Mouse (Mus musculus) midbrain, postnatal 0 days (tissue): ENCODE data around the gene Fut1. TPM values are rescaled to one million over a fixed set of nuclear protein-coding genes. Genes with fewer than 3 reads are reported as not detected.

ENCODE experiments used
- ATAC-seq: fragments of 200-750 bp; cut with Nextera tagmentation; 2 replicates; pipeline ENCODE4 v1.8.0; 2017; ENCODE audit warnings: moderate number of reproducible peaks, mild to moderate bottlenecking, moderate TSS enrichment, moderate library complexity; ENCODE audit not compliant: low FRiP score
- DNase-seq: peaks from one replicate; pipeline ENCODE4 v3.0.0-alpha.2; 2015; ENCODE audit warnings: low spot score
- H3K27ac ChIP-seq: fragments of 300-500 bp; sonication (generic); 2 replicates; pipeline ENCODE4 v1.5.1; 2014; ENCODE audit warnings: low read depth, mild to moderate bottlenecking, low read length, mixed read lengths
- H3K27me3 ChIP-seq: fragments of 300-500 bp; sonication (generic); 2 replicates; pipeline ENCODE4 v1.6.1; 2014; ENCODE audit warnings: low read length, control low read depth, mixed read lengths; ENCODE audit not compliant: insufficient read depth
- H3K36me3 ChIP-seq: fragments of 300-500 bp; sonication (generic); 2 replicates; pipeline ENCODE4 v1.6.1; 2014; ENCODE audit warnings: low read length, control low read depth, mixed read lengths; ENCODE audit not compliant: insufficient read depth
- H3K4me1 ChIP-seq: fragments of 300-500 bp; sonication (generic); 2 replicates; pipeline ENCODE4 v1.6.1; 2014; ENCODE audit warnings: mild to moderate bottlenecking, control low read depth, antibody characterized with exemption, low read length, mixed read lengths; ENCODE audit not compliant: insufficient read depth
- H3K4me2 ChIP-seq: fragments of 300-500 bp; sonication (generic); 2 replicates; pipeline ENCODE4 v1.6.1; 2014; ENCODE audit warnings: low read depth, mild to moderate bottlenecking, low read length, mixed read lengths; ENCODE audit not compliant: poor library complexity, severe bottlenecking
- H3K4me3 ChIP-seq: fragments of 300-500 bp; sonication (generic); 2 replicates; pipeline ENCODE4 v1.5.1; 2014; ENCODE audit warnings: low read depth, mild to moderate bottlenecking, low read length, moderate library complexity
- H3K9ac ChIP-seq: fragments of 300-500 bp; sonication (generic); replicated peaks from 2 replicates; pipeline ENCODE4 v1.6.1; 2014; ENCODE audit warnings: mild to moderate bottlenecking, low read length, moderate library complexity, mixed read lengths; ENCODE audit not compliant: poor library complexity, severe bottlenecking
- H3K9me3 ChIP-seq: fragments of 300-500 bp; sonication (generic); 2 replicates; pipeline ENCODE4 v1.6.1; 2016; ENCODE audit warnings: low read length, control low read depth
- CTCF ChIP-seq: IDR thresholded peaks from 2 replicates; pipeline ENCODE4 v1.5.1; 2016; ENCODE audit warnings: antibody characterized with exemption, mild to moderate bottlenecking
- WGBS: fragments of 180-500 bp; shearing (Covaris S2); extraction: QIAGEN DNeasy Blood & Tissue Kit; methylation state at CpG from one replicate; pipeline ENCODE4 v1.1.7; 2014; 5-methylcytosine and 5-hydroxymethylcytosine counted together
- polyA plus RNA-seq: library from polyadenylated mRNA; unstranded; fragments of >200 nt; fragmentation: Nextera tagmentation; extraction: Ambion mirVana; gene quantifications from 2 replicates; pipeline ENCODE4 v1.2.1, GENCODE M21; 2015
- total RNA-seq: library from RNA; depleted of rRNA; stranded (reverse); fragments of >200 nt; gene quantifications from 2 replicates; pipeline ENCODE4 v1.2.3, GENCODE M21; 2014; rRNA removed

Fut1 gene
- total and polyA plus RNA-seq, 2 experiments from 2014 or later, result not detected

GRCm38 (mm10) chr7:45667761-45668160 lies 50.7 kb downstream of the Fut1 start:
- Histone ChIP-seq H3K4me2 (no peak overlapping the region), H3K4me1 (no peaks in the 10 kb centered on the region), H3K27ac (no peak overlapping the region), H3K9ac (no peak overlapping the region), H3K4me3 (no peak overlapping the region), H3K36me3 (no peaks in the 10 kb centered on the region), H3K9me3 (no peaks in the 10 kb centered on the region), H3K27me3 (no peaks in the 10 kb centered on the region)
- DNase-seq, result peak; percentile 42
- 64% methylated on average over 14 of the region's 14 CpGs for WGBS
- ATAC-seq, result no peak
- TF ChIP-seq CTCF, result no peak

- Histone ChIP-seq H3K4me3 (no peak overlapping the region), H3K9ac (no peak overlapping the region), H3K9me3 (no peaks in the 10 kb centered on the region), H3K27me3 (no peaks in the 10 kb centered on the region), H3K27ac (no peak overlapping the region), H3K4me1 (no peaks in the 10 kb centered on the region), H3K4me2 (no peak overlapping the region), H3K36me3 (no peaks in the 10 kb centered on the region)
- WGBS, result 97% methylated on average over 9 of the region's 9 CpGs
- no peak for ATAC-seq
- TF ChIP-seq CTCF, result peak; percentile 24; the same call in 1 of the 2 replicates
- no peak for DNase-seq
Observed at GRCm38 (mm10) chr7:45668921-45669320, 51.8 kb downstream of the Fut1 start.

Other genes starting within 250 kb of the Fut1 start
Only the 30 nearest of the 35 such genes appear.
- 0.24 TPM in 1 of 2 replicates, not detected in the other for gene Ntf5, start 203.6 kb upstream of the Fut1 start, total RNA-seq
- gene Ntf5, start 203.6 kb upstream of the Fut1 start, polyA plus RNA-seq, result not detected in 2 replicates
- 1.8 TPM in 1 of 2 replicates, not detected in the other for gene Lhb, start 196.5 kb upstream of the Fut1 start, total RNA-seq
- 0.32 and 0.70 TPM in 2 replicates for gene Lhb, start 196.5 kb upstream of the Fut1 start, polyA plus RNA-seq
- gene Gys1, start 182.4 kb upstream of the Fut1 start, total RNA-seq, result 11.5 and 19.7 TPM in 2 replicates
- 12.0 and 12.2 TPM in 2 replicates for gene Gys1, start 182.4 kb upstream of the Fut1 start, polyA plus RNA-seq
- gene Ruvbl2, start 179.2 kb upstream of the Fut1 start, total RNA-seq, result 129 and 146 TPM in 2 replicates
- gene Ruvbl2, start 179.2 kb upstream of the Fut1 start, polyA plus RNA-seq, result 80.5 and 90.8 TPM in 2 replicates
- gene Ftl1, start 157.4 kb upstream of the Fut1 start, total RNA-seq, result 2,165 and 2,428 TPM in 2 replicates
- gene Ftl1, start 157.4 kb upstream of the Fut1 start, polyA plus RNA-seq, result 4,797 and 5,109 TPM in 2 replicates
- gene Bax, start 150.4 kb upstream of the Fut1 start, total RNA-seq, result 119 and 144 TPM in 2 replicates
- 254 and 258 TPM in 2 replicates for gene Bax, start 150.4 kb upstream of the Fut1 start, polyA plus RNA-seq
- gene Tulp2, start 135.4 kb upstream of the Fut1 start, total RNA-seq, result not detected in 2 replicates
- 0.37 and 0.67 TPM in 2 replicates for gene Tulp2, start 135.4 kb upstream of the Fut1 start, polyA plus RNA-seq
- 0.52 and 1.6 TPM in 2 replicates for gene Gm45808, start 130.5 kb upstream of the Fut1 start, total RNA-seq
- not detected in 2 replicates for gene Gm45808, start 130.5 kb upstream of the Fut1 start, polyA plus RNA-seq
- 4.3 TPM in 2 replicates for gene Dhdh, start 128.5 kb upstream of the Fut1 start, total RNA-seq
- 5.5 and 6.1 TPM in 2 replicates for gene Dhdh, start 128.5 kb upstream of the Fut1 start, polyA plus RNA-seq
- gene Nucb1, start 106.9 kb upstream of the Fut1 start, total RNA-seq, result 92.2 and 137 TPM in 2 replicates
- 137 and 144 TPM in 2 replicates for gene Nucb1, start 106.9 kb upstream of the Fut1 start, polyA plus RNA-seq
- 17.2 and 17.4 TPM in 2 replicates for gene Ppp1r15a, start 91.0 kb upstream of the Fut1 start, total RNA-seq
- gene Ppp1r15a, start 91.0 kb upstream of the Fut1 start, polyA plus RNA-seq, result 18.7 and 18.8 TPM in 2 replicates
- gene Plekha4, start 91.0 kb upstream of the Fut1 start, total RNA-seq, result 2.0 and 2.1 TPM in 2 replicates
- 1.2 and 1.6 TPM in 2 replicates for gene Plekha4, start 91.0 kb upstream of the Fut1 start, polyA plus RNA-seq
- gene Hsd17b14, start 62.4 kb upstream of the Fut1 start, total RNA-seq, result not detected in 2 replicates
- gene Hsd17b14, start 62.4 kb upstream of the Fut1 start, polyA plus RNA-seq, result 0.15 and 0.20 TPM in 2 replicates
- 12.4 and 14.9 TPM in 2 replicates for gene Bcat2, start 47.1 kb upstream of the Fut1 start, total RNA-seq
- gene Bcat2, start 47.1 kb upstream of the Fut1 start, polyA plus RNA-seq, result 18.3 and 19.3 TPM in 2 replicates
- not detected in 2 replicates for gene Fgf21, start 1.8 kb upstream of the Fut1 start, total RNA-seq
- gene Fgf21, start 1.8 kb upstream of the Fut1 start, polyA plus RNA-seq, result not detected in 2 replicates
- gene Izumo1, start 4.5 kb downstream of the Fut1 start, total RNA-seq, result 0.11 TPM in 1 of 2 replicates, not detected in the other
- gene Izumo1, start 4.5 kb downstream of the Fut1 start, polyA plus RNA-seq, result 0.11 TPM in 1 of 2 replicates, not detected in the other
- gene Rasip1, start 10.2 kb downstream of the Fut1 start, total RNA-seq, result 36.0 and 38.5 TPM in 2 replicates
- gene Rasip1, start 10.2 kb downstream of the Fut1 start, polyA plus RNA-seq, result 24.0 and 25.1 TPM in 2 replicates
- gene Mamstr, start 22.7 kb downstream of the Fut1 start, total RNA-seq, result 2.7 and 3.3 TPM in 2 replicates
- gene Mamstr, start 22.7 kb downstream of the Fut1 start, polyA plus RNA-seq, result 2.8 and 3.0 TPM in 2 replicates
- 0.99 TPM in 1 of 2 replicates, not detected in the other for gene Fut2, start 49.1 kb downstream of the Fut1 start, total RNA-seq
- gene Fut2, start 49.1 kb downstream of the Fut1 start, polyA plus RNA-seq, result 0.27 and 0.29 TPM in 2 replicates
- 1.3 and 1.4 TPM in 2 replicates for gene Ntn5, start 66.7 kb downstream of the Fut1 start, total RNA-seq
- 0.37 and 0.73 TPM in 2 replicates for gene Ntn5, start 66.7 kb downstream of the Fut1 start, polyA plus RNA-seq
- 0.28 and 1.0 TPM in 2 replicates for gene Sec1, start 77.1 kb downstream of the Fut1 start, total RNA-seq
- gene Sec1, start 77.1 kb downstream of the Fut1 start, polyA plus RNA-seq, result 0.37 and 0.79 TPM in 2 replicates
- 118 and 130 TPM in 2 replicates for gene Car11, start 82.6 kb downstream of the Fut1 start, total RNA-seq
- gene Car11, start 82.6 kb downstream of the Fut1 start, polyA plus RNA-seq, result 107 and 114 TPM in 2 replicates
- 8.4 and 9.6 TPM in 2 replicates for gene Dbp, start 87.8 kb downstream of the Fut1 start, total RNA-seq
- gene Dbp, start 87.8 kb downstream of the Fut1 start, polyA plus RNA-seq, result 4.6 and 4.8 TPM in 2 replicates
- gene Rpl18, start 98.2 kb downstream of the Fut1 start, total RNA-seq, result 801 and 989 TPM in 2 replicates
- 473 and 492 TPM in 2 replicates for gene Rpl18, start 98.2 kb downstream of the Fut1 start, polyA plus RNA-seq
- 22.4 and 23.5 TPM in 2 replicates for gene Sphk2, start 100.7 kb downstream of the Fut1 start, total RNA-seq
- 15.8 and 18.1 TPM in 2 replicates for gene Sphk2, start 100.7 kb downstream of the Fut1 start, polyA plus RNA-seq
- gene Fam83e, start 103.9 kb downstream of the Fut1 start, total RNA-seq, result 0.14 TPM in 1 of 2 replicates, not detected in the other
- gene Fam83e, start 103.9 kb downstream of the Fut1 start, polyA plus RNA-seq, result 0.16 and 0.25 TPM in 2 replicates
- gene Spaca4, start 108.5 kb downstream of the Fut1 start, total RNA-seq, result not detected in 2 replicates
- gene Spaca4, start 108.5 kb downstream of the Fut1 start, polyA plus RNA-seq, result not detected in 2 replicates
- 170 and 172 TPM in 2 replicates for gene Lmtk3, start 166.4 kb downstream of the Fut1 start, total RNA-seq
- gene Lmtk3, start 166.4 kb downstream of the Fut1 start, polyA plus RNA-seq, result 13.7 and 19.1 TPM in 2 replicates
- 5.0 and 5.1 TPM in 2 replicates for gene Sult2b1, start 167.4 kb downstream of the Fut1 start, total RNA-seq
- gene Sult2b1, start 167.4 kb downstream of the Fut1 start, polyA plus RNA-seq, result 5.6 and 6.1 TPM in 2 replicates
- gene Cyth2, start 197.3 kb downstream of the Fut1 start, total RNA-seq, result 210 and 223 TPM in 2 replicates
- gene Cyth2, start 197.3 kb downstream of the Fut1 start, polyA plus RNA-seq, result 219 and 236 TPM in 2 replicates